Mouse (Mus musculus) embryonic fibroblast, embryonic 13.5 days (primary cell): ENCODE results near the gene 6030445D17Rik.

Experiments used
- CTCF ChIP-seq: IDR thresholded peaks from 2 replicates; pipeline ENCODE4 v1.5.1; 2011; ENCODE audit warnings: mild to moderate bottlenecking, control low read depth, low read length, moderate library complexity, borderline replicate concordance; ENCODE audit not compliant: insufficient read depth
- POLR2A ChIP-seq: IDR thresholded peaks from 2 replicates; pipeline ENCODE4 v1.6.1; 2011; ENCODE audit warnings: low read depth, mild to moderate bottlenecking, control low read depth, low read length, moderate library complexity

GRCm38 (mm10) chr4:136415477-136415876 lies 46.6 kb upstream of the 6030445D17Rik start:
- TF ChIP-seq CTCF (no peak), POLR2A (no peak)
